Comparison of ENCODE assay signal across 8 mouse cellular contexts in the genomic region with DNA sequence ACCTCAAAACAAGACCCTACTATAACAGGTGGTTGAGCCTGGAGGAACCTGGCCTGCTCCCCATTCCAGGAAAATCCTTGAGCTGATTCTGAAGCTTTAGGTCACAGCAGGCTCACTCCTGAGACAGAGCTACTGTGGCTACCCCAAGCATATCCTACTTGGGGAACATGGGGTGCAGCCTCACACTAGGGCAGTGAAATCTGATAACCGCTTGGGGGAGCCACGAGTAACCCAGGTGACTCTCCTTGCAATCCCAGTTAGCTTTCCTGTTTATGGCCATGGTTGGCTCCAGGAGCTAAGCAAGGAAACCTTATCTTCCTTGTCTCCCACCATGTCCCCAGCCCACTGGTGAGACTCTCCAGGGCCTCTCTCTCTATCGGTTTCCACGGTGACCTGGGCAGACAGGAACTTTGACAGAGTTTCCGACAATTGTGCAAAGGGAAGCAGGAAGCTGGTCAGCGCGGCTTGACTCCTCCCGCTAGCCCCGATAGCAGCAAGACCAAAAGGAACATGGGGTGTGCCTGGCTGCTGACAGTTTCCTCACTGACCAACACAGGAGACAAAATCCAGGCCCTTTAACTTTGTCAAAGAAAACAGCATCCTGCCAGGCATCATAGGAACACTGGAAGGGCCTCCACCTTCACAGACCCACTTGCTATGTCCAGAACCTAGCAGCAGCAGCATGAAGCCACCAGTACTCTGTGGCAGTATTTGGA. TPM values are rescaled to one million over a fixed set of nuclear protein-coding genes. Genes with fewer than 3 reads are reported as not detected.
A peak's percentile ranks its signal among the peaks of the same experiment; 100 is the strongest.
DNase-seq lines count a peak whose midpoint lies in the region; ATAC-seq and TF ChIP-seq lines count a peak whose summit lies in the region.

No protein-coding gene starts in this region.

- TF ChIP-seq CTCF in midbrain, postnatal 0 days (IDR thresholded peaks at IDR 0.05): peak; percentile 43

- no peaks in the 10 kb centered on the region for H3K9me3 ChIP-seq in forebrain, embryonic 12.5 days
- H3K9me3 ChIP-seq in hindbrain, embryonic 13.5 days: no peaks in the 10 kb centered on the region
- no peaks in the 10 kb centered on the region for H3K9me3 ChIP-seq in liver, embryonic 11.5 days (ENCODE audit: control insufficient read depth, low read length)
- no peaks in the 10 kb centered on the region for H3K9me3 ChIP-seq in midbrain, postnatal 0 days (ENCODE audit: low read length)

- peaks cover 99% of the 10 kb centered on the region for H3K36me3 ChIP-seq in forebrain, embryonic 12.5 days (replicated peaks)
- peaks cover 62% of the 10 kb centered on the region for H3K36me3 ChIP-seq in hindbrain, embryonic 13.5 days
- peaks cover 22% of the 10 kb centered on the region for H3K36me3 ChIP-seq in liver, embryonic 11.5 days (ENCODE audit: control insufficient read depth, insufficient read depth, low read length)
- H3K36me3 ChIP-seq in midbrain, postnatal 0 days (ENCODE audit: insufficient read depth, low read length): peaks cover 6% of the 10 kb centered on the region

- H3K9ac ChIP-seq in forebrain, embryonic 12.5 days: no peak overlapping the region
- H3K9ac ChIP-seq in hindbrain, embryonic 13.5 days: peak overlapping the region; percentile 40
- no peak overlapping the region for H3K9ac ChIP-seq in liver, embryonic 11.5 days (ENCODE audit: low read depth, low read length)
- H3K9ac ChIP-seq in midbrain, postnatal 0 days (replicated peaks; ENCODE audit: low read length, poor library complexity, severe bottlenecking): 0 out of 2 replicates have a peak overlapping the region, but pooled peaks have one; percentile 24

- ATAC-seq in forebrain, embryonic 12.5 days (ENCODE audit: low FRiP score): no peak
- no peak; the same call in 1 of the 2 replicates for ATAC-seq in hindbrain, embryonic 13.5 days (ENCODE audit: low FRiP score)
- no peak for ATAC-seq in liver, embryonic 11.5 days (replicated peaks; ENCODE audit: low FRiP score)
- no peak; the same call in 1 of the 2 replicates for ATAC-seq in midbrain, postnatal 0 days (ENCODE audit: low FRiP score)

- no peak overlapping the region for H3K4me2 ChIP-seq in forebrain, embryonic 12.5 days
- no peak overlapping the region for H3K4me2 ChIP-seq in hindbrain, embryonic 13.5 days
- H3K4me2 ChIP-seq in liver, embryonic 11.5 days: no peak overlapping the region; the same call in 1 of the 2 replicates
- H3K4me2 ChIP-seq in midbrain, postnatal 0 days (ENCODE audit: low read depth, low read length, poor library complexity, severe bottlenecking): no peak overlapping the region

- H3K27ac ChIP-seq in forebrain, embryonic 12.5 days: peak overlapping the region; percentile 86
- H3K27ac ChIP-seq in hindbrain, embryonic 13.5 days: peak overlapping the region; percentile 86
- peak overlapping the region; percentile 63; the same call in 1 of the 2 replicates for H3K27ac ChIP-seq in liver, embryonic 11.5 days (ENCODE audit: low read depth, low read length)
- peak overlapping the region; percentile 67; the same call in 1 of the 2 replicates for H3K27ac ChIP-seq in midbrain, postnatal 0 days (ENCODE audit: low read depth, low read length)

- H3K4me3 ChIP-seq in forebrain, embryonic 12.5 days (replicated peaks): no peak overlapping the region
- no peak overlapping the region for H3K4me3 ChIP-seq in hindbrain, embryonic 13.5 days
- no peak overlapping the region for H3K4me3 ChIP-seq in liver, embryonic 11.5 days (ENCODE audit: low read depth, low read length)
- H3K4me3 ChIP-seq in midbrain, postnatal 0 days (ENCODE audit: low read depth, low read length): no peak overlapping the region

- WGBS in forebrain, embryonic 12.5 days: 57% methylated on average over 9 of the region's 9 CpGs
- WGBS in hindbrain, embryonic 13.5 days: 41% methylated on average over 9 of the region's 9 CpGs
- WGBS in liver, embryonic 11.5 days: 19% methylated on average over 9 of the region's 9 CpGs
- 33% methylated on average over 9 of the region's 9 CpGs for WGBS in midbrain, postnatal 0 days

- DNase-seq in brain, adult 2 months (ENCODE audit: low read depth, low spot score): peak; percentile 26
- DNase-seq in liver, embryonic 11.5 days (ENCODE audit: low spot score): no peak
- DNase-seq in midbrain, postnatal 0 days (ENCODE audit: low spot score): no peak
- DNase-seq in c-Kit-positive CD71-positive TER-119-positive erythroid progenitor cells, embryonic 14.5 days (ENCODE audit: low spot score): no peak
- DNase-seq in frontal cortex, postnatal 10 days (ENCODE audit: low spot score in 2 of 2): no peak
- DNase-seq in right cerebral cortex, postnatal 36 days (ENCODE audit: low spot score in 2 of 2): no peak

- H3K27me3 ChIP-seq in forebrain, embryonic 12.5 days: no peaks in the 10 kb centered on the region
- no peaks in the 10 kb centered on the region for H3K27me3 ChIP-seq in hindbrain, embryonic 13.5 days
- H3K27me3 ChIP-seq in liver, embryonic 11.5 days (replicated peaks; ENCODE audit: control insufficient read depth, insufficient read depth, low read length): no peaks in the 10 kb centered on the region
- no peaks in the 10 kb centered on the region for H3K27me3 ChIP-seq in midbrain, postnatal 0 days (ENCODE audit: insufficient read depth, low read length)

- peaks cover 52% of the 10 kb centered on the region for H3K4me1 ChIP-seq in forebrain, embryonic 12.5 days
- peaks cover 64% of the 10 kb centered on the region for H3K4me1 ChIP-seq in hindbrain, embryonic 13.5 days (replicated peaks)
- peaks cover 8% of the 10 kb centered on the region for H3K4me1 ChIP-seq in liver, embryonic 11.5 days (replicated peaks; ENCODE audit: control insufficient read depth, insufficient read depth, low read length)
- peaks cover 7% of the 10 kb centered on the region; the same call in 1 of the 2 replicates for H3K4me1 ChIP-seq in midbrain, postnatal 0 days (ENCODE audit: insufficient read depth, low read length)

RNA-seq across cellular contexts. Expression of a gene that starts 29.9 kb away (rescaled TPM):
- 30.0 and 33.9 TPM in 2 replicates for polyA plus RNA-seq in forebrain, embryonic 12.5 days (2016; fragmentation: Nextera tagmentation; extraction: Ambion mirVana)
- 18.3 and 18.5 TPM in 2 replicates for polyA plus RNA-seq in hindbrain, embryonic 13.5 days (2015; fragmentation: Nextera tagmentation; extraction: Ambion mirVana)
- polyA plus RNA-seq in liver, embryonic 11.5 days (2014; fragmentation: Nextera tagmentation; extraction: Ambion mirVana): 33.7 TPM in 2 replicates
- total RNA-seq in midbrain, postnatal 0 days (2014; rRNA removed): 63.3 and 76.7 TPM in 2 replicates
- 9.9 and 12.6 TPM in 2 replicates for polyA plus RNA-seq in midbrain, postnatal 0 days (2015; fragmentation: Nextera tagmentation; extraction: Ambion mirVana)

RNA-seq across cellular contexts. Expression of a gene that starts 41.5 kb away (rescaled TPM):
- polyA plus RNA-seq in forebrain, embryonic 12.5 days (2016; fragmentation: Nextera tagmentation; extraction: Ambion mirVana): 49.5 and 61.8 TPM in 2 replicates
- polyA plus RNA-seq in hindbrain, embryonic 13.5 days (2015; fragmentation: Nextera tagmentation; extraction: Ambion mirVana): 17.5 and 19.2 TPM in 2 replicates
- polyA plus RNA-seq in liver, embryonic 11.5 days (2014; fragmentation: Nextera tagmentation; extraction: Ambion mirVana): 7.1 and 10.5 TPM in 2 replicates
- total RNA-seq in midbrain, postnatal 0 days (2014; rRNA removed): 48.9 and 65.8 TPM in 2 replicates
- polyA plus RNA-seq in midbrain, postnatal 0 days (2015; fragmentation: Nextera tagmentation; extraction: Ambion mirVana): 6.8 and 7.6 TPM in 2 replicates

Comparison
In these comparisons a context has a peak if more than half of its experiments do, and no peak if none do; other contexts are left out.
1. H3K9ac ChIP-seq: peak in hindbrain, embryonic 13.5 days (single experiment) and midbrain, postnatal 0 days (single experiment); none in forebrain, embryonic 12.5 days (single experiment) and liver, embryonic 11.5 days (single experiment).
2. Peak in every context shown above with its lines, with median percentiles within 50 percentile points of each other: H3K27ac ChIP-seq.